Mouse (Mus musculus): ENCODE results near the gene Fam167b. TPM values are rescaled to one million over a fixed set of nuclear protein-coding genes. Genes with fewer than 3 reads are reported as not detected.

The Fam167b gene
- polyA plus RNA-seq (2012; rRNA removed): 24.6 and 27.2 TPM in 2 replicates

DNA sequence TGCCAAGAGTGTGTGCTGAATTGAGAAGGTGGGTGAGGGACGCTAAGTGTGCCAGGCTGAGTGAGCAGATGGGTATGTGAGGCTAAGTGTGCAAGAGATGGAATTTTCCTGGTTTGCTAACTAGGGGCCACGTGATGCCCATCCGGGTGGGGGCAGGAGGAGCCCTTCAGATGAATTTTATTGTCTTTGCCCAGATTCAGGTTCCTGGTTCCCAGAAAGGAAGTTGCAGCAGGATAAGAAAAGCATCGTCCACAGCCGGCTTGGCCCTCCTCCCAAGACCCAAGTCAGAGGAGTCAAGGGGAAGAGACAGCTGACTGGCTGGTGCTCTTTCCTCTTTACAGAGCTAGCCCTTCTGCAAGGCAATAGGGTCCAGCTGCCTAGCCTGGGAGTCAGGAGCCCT is at the start of gene Fam167b:
Gene Fam167b (minus strand): TSS at position 84 of the 400 bp plus-strand sequence.
- Histone ChIP-seq H3K27me3 (replicated peaks; ENCODE audit: control insufficient read depth, insufficient read depth, low read length) (no peaks in the 10 kb centered on the region), H3K4me3 (ENCODE audit: insufficient read depth, low read depth, low read length) (peak within 1 kb of the TSS; percentile 64), H3K4me1 (ENCODE audit: control insufficient read depth, insufficient read depth, low read length) (no peaks in the 10 kb centered on the region), H3K27ac (ENCODE audit: insufficient read depth, low read depth, low read length) (peak within 1 kb of the TSS; percentile 94), H3K36me3 (ENCODE audit: control insufficient read depth, insufficient read depth, low read length) (no peaks in the 10 kb centered on the region)
- TF ChIP-seq POLR2A (IDR thresholded peaks at IDR 0.05; ENCODE audit: low read depth, low read length): no peak
- TF ChIP-seq CTCF (conservative IDR thresholded peaks at IDR 0.05; ENCODE audit: insufficient read depth, insufficient read length, low read depth, low read length): no peak
- peak; percentile 89 for DNase-seq
- WGBS: 67% methylated on average over 5 of the region's 5 CpGs

DNA sequence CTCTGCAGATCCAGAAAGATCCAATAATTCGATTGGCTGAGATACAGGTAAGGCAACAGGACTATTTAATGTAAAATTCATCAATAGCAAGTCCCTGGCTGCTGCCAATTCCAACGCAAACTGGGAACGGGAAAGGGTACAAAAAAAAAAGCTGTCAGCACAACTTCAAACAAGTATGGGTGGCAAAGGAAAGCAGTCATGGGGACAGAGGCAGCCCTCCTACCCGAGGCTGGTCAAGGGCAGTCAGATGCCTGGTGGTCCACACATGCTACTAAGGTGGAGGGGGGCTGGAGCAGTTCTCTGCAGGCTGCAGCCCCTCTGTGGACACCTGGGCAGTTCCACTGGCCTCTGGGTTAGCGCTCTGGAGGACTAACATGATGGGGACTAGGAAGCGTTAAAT is 47.7 kb upstream of the Fam167b start:
- Histone ChIP-seq H3K4me1 (ENCODE audit: control insufficient read depth, insufficient read depth, low read length) (peaks cover 12% of the 10 kb centered on the region), H3K4me3 (ENCODE audit: insufficient read depth, low read depth, low read length) (no peak overlapping the region), H3K36me3 (ENCODE audit: control insufficient read depth, insufficient read depth, low read length) (peaks cover 3% of the 10 kb centered on the region), H3K27ac (ENCODE audit: insufficient read depth, low read depth, low read length) (no peak overlapping the region), H3K27me3 (replicated peaks; ENCODE audit: control insufficient read depth, insufficient read depth, low read length) (no peaks in the 10 kb centered on the region)
- DNase-seq: no peak
- 82% methylated on average over 6 of the region's 6 CpGs for WGBS
- TF ChIP-seq POLR2A (IDR thresholded peaks at IDR 0.05; ENCODE audit: low read depth, low read length) (no peak), CTCF (conservative IDR thresholded peaks at IDR 0.05; ENCODE audit: insufficient read depth, insufficient read length, low read depth, low read length) (no peak)

DNA sequence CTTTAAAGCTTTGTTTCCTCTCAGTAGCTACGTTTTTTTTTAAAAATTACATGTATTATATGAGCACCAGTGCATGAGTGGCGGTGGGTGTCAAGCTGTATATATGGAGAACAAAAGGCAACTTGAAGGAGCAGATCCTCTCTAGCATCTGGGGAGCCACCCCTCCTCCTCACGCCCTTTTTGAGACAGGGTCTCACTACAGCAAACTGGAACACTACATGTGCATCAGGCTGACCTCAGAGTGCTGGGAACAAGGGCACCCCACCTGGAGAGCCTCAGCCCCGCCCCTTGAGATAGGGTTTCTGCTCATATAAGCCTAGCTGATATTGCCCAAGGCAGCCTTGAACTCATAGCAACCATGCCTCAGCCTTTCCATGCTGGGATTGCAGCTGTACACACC is 47.1 kb upstream of the Fam167b start:
- TF ChIP-seq POLR2A (IDR thresholded peaks at IDR 0.05; ENCODE audit: low read depth, low read length): no peak
- DNase-seq: no peak
- Histone ChIP-seq H3K27ac (ENCODE audit: insufficient read depth, low read depth, low read length) (peak overlapping the region; percentile 74; the same call in 1 of the 2 replicates), H3K4me1 (ENCODE audit: control insufficient read depth, insufficient read depth, low read length) (peaks cover 12% of the 10 kb centered on the region), H3K27me3 (replicated peaks; ENCODE audit: control insufficient read depth, insufficient read depth, low read length) (no peaks in the 10 kb centered on the region), H3K4me3 (ENCODE audit: insufficient read depth, low read depth, low read length) (no peak overlapping the region), H3K36me3 (ENCODE audit: control insufficient read depth, insufficient read depth, low read length) (peaks cover 2% of the 10 kb centered on the region)
- WGBS: 55% methylated on average over 4 of the region's 4 CpGs

DNA sequence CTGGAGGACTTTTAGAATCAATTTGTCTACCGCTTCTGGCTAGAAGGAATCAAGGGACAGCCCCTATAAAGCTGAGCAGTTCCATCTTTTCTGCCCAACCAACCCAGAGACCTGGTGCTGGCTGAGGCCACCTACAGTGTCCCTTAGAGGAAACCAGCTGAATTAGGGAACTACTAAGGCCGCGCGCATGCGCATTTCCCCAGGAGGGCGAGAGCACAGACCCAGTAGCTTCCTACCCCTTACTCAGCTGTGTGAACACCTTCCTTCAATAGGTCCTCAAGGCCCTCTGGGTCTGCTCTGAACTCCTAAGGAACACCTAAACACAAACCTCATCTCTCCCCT is 46.7 kb upstream of the Fam167b start:
- Histone ChIP-seq H3K4me3 (ENCODE audit: insufficient read depth, low read depth, low read length) (peak overlapping the region; percentile 13; the same call in 1 of the 2 replicates), H3K27ac (ENCODE audit: insufficient read depth, low read depth, low read length) (peak overlapping the region; percentile 74), H3K36me3 (ENCODE audit: control insufficient read depth, insufficient read depth, low read length) (peaks cover 2% of the 10 kb centered on the region), H3K27me3 (replicated peaks; ENCODE audit: control insufficient read depth, insufficient read depth, low read length) (no peaks in the 10 kb centered on the region), H3K4me1 (ENCODE audit: control insufficient read depth, insufficient read depth, low read length) (peaks cover 12% of the 10 kb centered on the region)
- DNase-seq: peak; percentile 58
- 7% methylated on average over 6 of the region's 6 CpGs for WGBS
- TF ChIP-seq POLR2A (IDR thresholded peaks at IDR 0.05; ENCODE audit: low read depth, low read length): no peak
- TF ChIP-seq CTCF (conservative IDR thresholded peaks at IDR 0.05; ENCODE audit: insufficient read depth, insufficient read length, low read depth, low read length): no peak

DNA sequence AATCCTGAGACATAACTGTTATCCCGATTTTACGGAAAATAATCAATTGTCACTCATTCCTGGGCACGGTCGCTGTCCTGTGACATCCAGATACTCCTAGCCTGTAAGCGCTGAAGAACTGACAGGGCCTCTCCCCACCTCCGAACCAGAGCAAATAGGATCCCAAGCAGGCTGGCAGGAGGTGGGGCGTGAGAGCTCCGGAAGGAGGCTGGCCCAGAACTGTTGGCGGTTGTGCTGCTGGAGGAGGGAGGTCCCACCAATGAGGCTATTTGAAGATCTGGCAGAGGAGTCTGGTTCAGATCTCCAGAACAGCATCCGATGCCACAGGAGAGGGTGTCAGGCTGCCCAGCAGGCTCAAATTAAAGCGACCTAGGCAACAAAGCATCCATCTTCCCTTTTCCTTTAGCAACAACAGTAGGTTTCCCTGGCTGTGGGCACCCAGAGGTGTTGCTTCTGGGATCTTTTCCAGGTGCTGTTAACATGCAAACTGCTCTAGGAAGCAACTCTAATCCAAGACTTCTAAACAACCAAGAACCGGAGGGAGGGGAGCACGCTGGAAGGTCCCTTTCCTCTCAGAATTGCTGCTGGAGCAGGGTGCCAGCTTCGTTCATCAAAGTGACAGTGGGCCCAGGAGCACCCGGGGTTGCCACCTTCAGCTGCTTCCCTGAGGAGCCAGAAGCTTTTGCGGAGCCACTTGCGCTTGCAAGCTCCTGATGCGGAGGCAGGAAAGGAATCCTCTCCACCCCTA is 46.1 kb upstream of the Fam167b start:
- DNase-seq: peak; percentile 94
- Histone ChIP-seq H3K4me3 (ENCODE audit: insufficient read depth, low read depth, low read length) (peak overlapping the region; percentile 84), H3K4me1 (ENCODE audit: control insufficient read depth, insufficient read depth, low read length) (peaks cover 12% of the 10 kb centered on the region), H3K27ac (ENCODE audit: insufficient read depth, low read depth, low read length) (peak overlapping the region; percentile 83), H3K36me3 (ENCODE audit: control insufficient read depth, insufficient read depth, low read length) (peaks cover 2% of the 10 kb centered on the region), H3K27me3 (replicated peaks; ENCODE audit: control insufficient read depth, insufficient read depth, low read length) (no peaks in the 10 kb centered on the region)
- WGBS: under 1% methylated on average over 18 of the region's 18 CpGs
- no peak for TF ChIP-seq POLR2A (IDR thresholded peaks at IDR 0.05; ENCODE audit: low read depth, low read length)
- no peak for TF ChIP-seq CTCF (conservative IDR thresholded peaks at IDR 0.05; ENCODE audit: insufficient read depth, insufficient read length, low read depth, low read length)

DNA sequence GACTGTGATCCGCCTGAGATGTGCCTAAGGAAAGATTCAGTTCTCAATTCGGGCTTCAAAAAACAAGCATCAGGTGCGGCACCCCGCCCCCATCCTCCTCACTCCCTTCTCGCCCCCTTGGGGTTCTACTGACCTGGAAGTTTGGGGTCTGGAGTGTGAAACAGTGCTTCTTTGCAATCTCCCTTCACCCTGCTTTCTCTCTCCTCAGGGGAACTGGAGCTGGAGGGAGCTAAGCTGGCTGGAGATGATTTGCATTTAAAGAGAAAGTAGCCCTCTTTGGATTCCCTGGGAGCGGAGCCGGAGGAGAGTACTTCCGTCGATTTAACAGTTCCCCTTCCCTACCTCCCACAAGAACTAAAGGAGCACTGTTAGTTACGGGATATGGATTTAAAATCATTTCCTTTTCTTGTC is 45.3 kb upstream of the Fam167b start, which contains the start of gene Ccdc28b:
Gene Ccdc28b (minus strand): TSS at position 267 of the 411 bp plus-strand sequence.
- under 1% methylated on average over 10 of the region's 10 CpGs for WGBS
- Histone ChIP-seq H3K4me1 (ENCODE audit: control insufficient read depth, insufficient read depth, low read length) (peaks cover 14% of the 10 kb centered on the region), H3K27ac (ENCODE audit: insufficient read depth, low read depth, low read length) (peak within 1 kb of the TSS; percentile 83), H3K36me3 (ENCODE audit: control insufficient read depth, insufficient read depth, low read length) (no peaks in the 10 kb centered on the region; the same call in 1 of the 2 replicates), H3K27me3 (replicated peaks; ENCODE audit: control insufficient read depth, insufficient read depth, low read length) (no peaks in the 10 kb centered on the region), H3K4me3 (ENCODE audit: insufficient read depth, low read depth, low read length) (peak within 1 kb of the TSS; percentile 84)
- peak; percentile 77 for DNase-seq
- TF ChIP-seq POLR2A (IDR thresholded peaks at IDR 0.05; ENCODE audit: low read depth, low read length): no peak
- no peak for TF ChIP-seq CTCF (conservative IDR thresholded peaks at IDR 0.05; ENCODE audit: insufficient read depth, insufficient read length, low read depth, low read length)

DNA sequence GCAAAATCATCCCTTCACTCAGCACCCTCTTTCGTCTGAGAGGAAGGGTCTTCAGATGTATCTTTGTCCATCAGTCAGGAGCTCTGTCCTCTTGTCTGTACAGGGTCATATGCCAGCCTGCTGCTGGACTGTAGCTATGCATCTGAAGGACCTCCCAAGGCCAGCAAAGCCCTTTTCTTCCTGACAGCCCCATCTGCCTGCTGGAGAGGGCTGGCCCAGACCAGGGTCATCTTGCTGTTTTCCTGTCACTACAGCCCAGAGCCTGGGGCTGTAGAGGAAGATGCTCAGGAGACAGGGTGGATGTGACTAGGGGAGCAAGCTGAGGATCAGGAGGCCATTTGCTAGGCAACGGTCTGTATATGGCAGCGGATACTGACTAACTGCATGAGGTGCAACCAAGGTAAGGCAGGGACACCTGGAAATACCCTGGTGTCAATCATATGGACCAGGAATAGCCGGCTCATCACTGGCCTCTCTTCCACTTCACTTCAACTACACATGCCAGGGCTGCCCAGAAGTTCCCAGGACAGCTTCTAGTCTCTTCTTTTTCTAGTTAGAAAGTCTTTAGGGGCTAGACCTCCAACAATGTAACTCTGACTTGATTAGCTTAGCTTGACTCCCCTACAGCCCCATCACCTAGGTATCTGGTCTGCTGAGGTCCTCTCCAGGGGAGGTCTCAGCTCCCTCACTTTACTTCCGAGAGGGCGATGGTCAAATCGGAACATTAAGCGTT is 44.6 kb upstream of the Fam167b start:
- 15% methylated on average over 8 of the region's 8 CpGs for WGBS
- Histone ChIP-seq H3K27ac (ENCODE audit: insufficient read depth, low read depth, low read length) (peak overlapping the region; percentile 20; the same call in 1 of the 2 replicates), H3K4me1 (ENCODE audit: control insufficient read depth, insufficient read depth, low read length) (peaks cover 19% of the 10 kb centered on the region), H3K36me3 (ENCODE audit: control insufficient read depth, insufficient read depth, low read length) (no peaks in the 10 kb centered on the region), H3K27me3 (replicated peaks; ENCODE audit: control insufficient read depth, insufficient read depth, low read length) (no peaks in the 10 kb centered on the region), H3K4me3 (ENCODE audit: insufficient read depth, low read depth, low read length) (peak overlapping the region; percentile 84)
- no peak for DNase-seq
- no peak for TF ChIP-seq POLR2A (IDR thresholded peaks at IDR 0.05; ENCODE audit: low read depth, low read length)
- no peak for TF ChIP-seq CTCF (conservative IDR thresholded peaks at IDR 0.05; ENCODE audit: insufficient read depth, insufficient read length, low read depth, low read length)

Measured in kidney, adult 2 months (tissue).